Mouse (Mus musculus) liver, embryonic 14.5 days (tissue): ENCODE measurements around the gene Diras2. TPM values are rescaled to one million over a fixed set of nuclear protein-coding genes. Genes with fewer than 3 reads are reported as not detected.

ENCODE experiments used
- ATAC-seq: fragments of 200-750 bp; cut with Nextera tagmentation; 2 replicates; pipeline ENCODE4 v1.8.0; 2017; ENCODE audit warnings: moderate number of reproducible peaks, mild to moderate bottlenecking, moderate library complexity; ENCODE audit not compliant: insufficient read depth
- DNase-seq, 3 experiments: peaks; one replicate each; pipeline ENCODE4 v3.0.0-alpha.2; 2012 to 2013; ENCODE audit warnings: low read depth in 3 of 3, low spot score in 3 of 3
- H3K27ac ChIP-seq: fragments of 300-500 bp; sonication (generic); 2 replicates; pipeline ENCODE4 v1.5.1; 2014; ENCODE audit warnings: moderate library complexity, mild to moderate bottlenecking, control low read depth, inconsistent platforms
- H3K27me3 ChIP-seq: fragments of 300-500 bp; sonication (generic); 2 replicates; pipeline ENCODE4 v1.6.1; 2014; ENCODE audit warnings: mild to moderate bottlenecking, low read length, moderate library complexity; ENCODE audit not compliant: control insufficient read depth, insufficient read depth
- H3K36me3 ChIP-seq: fragments of 300-500 bp; sonication (generic); replicated peaks from 2 replicates; pipeline ENCODE4 v1.6.1; 2014; ENCODE audit warnings: low read depth; ENCODE audit not compliant: control insufficient read depth, insufficient read depth
- H3K4me1 ChIP-seq, 2 experiments: fragments of 200-500 bp in 1 of 2; fragments of 300-500 bp in 1 of 2; sonication (generic) in 1 of 2; replicated peaks; 2 replicates each; pipeline ENCODE4 v1.6.1; 2012 to 2014; ENCODE audit warnings: antibody characterized with exemption in 1 of 2, inconsistent platforms in 1 of 2, low read length in 1 of 2; ENCODE audit not compliant: control insufficient read depth in 2 of 2, insufficient read depth in 2 of 2
- H3K4me2 ChIP-seq: fragments of 300-500 bp; sonication (generic); 2 replicates; pipeline ENCODE4 v1.6.1; 2014; ENCODE audit warnings: low read depth, mild to moderate bottlenecking, control low read depth, moderate library complexity
- H3K4me3 ChIP-seq, 2 experiments: fragments of 200-500 bp in 1 of 2; fragments of 300-500 bp in 1 of 2; sonication (generic) in 1 of 2; 2 replicates each; pipeline ENCODE4 v1.5.1; 2012 to 2014; ENCODE audit warnings: low read depth in 2 of 2, low read length in 2 of 2, mild to moderate bottlenecking in 2 of 2, control low read depth in 1 of 2, inconsistent platforms in 1 of 2, moderate library complexity in 1 of 2; ENCODE audit not compliant: insufficient read depth in 1 of 2
- H3K9ac ChIP-seq: fragments of 300-500 bp; sonication (generic); replicated peaks from 2 replicates; pipeline ENCODE4 v1.6.1; 2014; ENCODE audit warnings: mild to moderate bottlenecking, control low read depth, moderate library complexity
- H3K9me3 ChIP-seq: fragments of 300-500 bp; sonication (generic); 2 replicates; pipeline ENCODE4 v1.6.1; 2016; ENCODE audit warnings: low read length, mixed read lengths; ENCODE audit not compliant: control insufficient read depth
- CTCF ChIP-seq: IDR thresholded peaks from 2 replicates; pipeline ENCODE4 v1.5.1; 2016; ENCODE audit warnings: antibody characterized with exemption, low read depth, control low read depth
- EP300 ChIP-seq: IDR thresholded peaks from 2 replicates; pipeline ENCODE4 v1.6.1; 2016; ENCODE audit warnings: antibody characterized with exemption, low read depth
- WGBS: fragments of 180-500 bp; shearing (Covaris S2); extraction: QIAGEN DNeasy Blood & Tissue Kit; methylation state at CpG from one replicate; pipeline ENCODE4 v1.1.7; 2014; ENCODE audit not compliant: insufficient replicate concordance; 5-methylcytosine and 5-hydroxymethylcytosine counted together
- polyA plus RNA-seq, 2 experiments: library from polyadenylated mRNA; depleted of rRNA in 1 of 2; stranded (reverse) in 1 of 2; unstranded in 1 of 2; fragments of >200 nt; fragmentation: Nextera tagmentation in 1 of 2; extraction: Ambion mirVana in 1 of 2; gene quantifications; 2 replicates each; pipeline versions ENCODE4 v1.2.1 to v1.2.3; 2012 to 2014

Gene Diras2
- polyA plus RNA-seq, 2 experiments, result 0.06 to 0.20 TPM

- Histone ChIP-seq H3K27me3 (no peaks in the 10 kb centered on the region), H3K4me2 (no peak overlapping the region), H3K27ac (no peak overlapping the region), H3K36me3 (no peaks in the 10 kb centered on the region), H3K4me3 (no peak overlapping the region), H3K9ac (no peak overlapping the region), H3K4me1 (no peaks in the 10 kb centered on the region), H3K9me3 (no peaks in the 10 kb centered on the region)
- no peak for TF ChIP-seq EP300
- 68% methylated on average over 4 of the region's 4 CpGs for WGBS
- DNase-seq (no peak), ATAC-seq (no peak)
These were observed 12.7 kb downstream of the Diras2 start for GRCm38 (mm10) chr13:52518377-52518776.

DNA sequence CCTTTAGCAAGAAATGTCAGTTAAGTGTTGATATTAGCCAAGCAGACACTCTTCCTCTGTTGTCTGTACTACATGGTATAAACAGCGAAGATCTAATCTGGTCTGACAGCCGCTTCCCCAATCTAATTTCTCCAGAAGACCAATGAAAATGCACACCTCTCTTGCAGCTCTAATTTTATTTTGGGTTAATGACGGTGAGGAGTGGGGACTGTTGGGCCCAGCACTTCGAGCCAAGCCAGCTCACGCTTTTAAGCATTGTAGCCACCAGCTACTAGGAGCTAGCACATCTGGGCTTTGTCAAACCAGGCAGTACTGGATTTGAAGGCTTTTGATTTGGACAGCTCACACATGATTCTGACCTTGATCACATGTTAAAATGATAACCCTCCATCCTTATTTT is 14.1 kb downstream of the Diras2 start:
- Histone ChIP-seq H3K4me3 (no peak overlapping the region), H3K27me3 (no peaks in the 10 kb centered on the region), H3K27ac (no peak overlapping the region), H3K4me2 (no peak overlapping the region), H3K9ac (no peak overlapping the region), H3K36me3 (no peaks in the 10 kb centered on the region), H3K4me1 (no peaks in the 10 kb centered on the region), H3K9me3 (no peaks in the 10 kb centered on the region)
- WGBS, result 61% methylated on average over 5 of the region's 5 CpGs
- no peak for TF ChIP-seq CTCF
- no peak for TF ChIP-seq EP300
- ATAC-seq (no peak), DNase-seq (no peak)

GRCm38 (mm10) chr13:52516561-52516960 is 14.5 kb downstream of the Diras2 start:
- Histone ChIP-seq H3K27ac (no peak overlapping the region), H3K4me2 (no peak overlapping the region), H3K9me3 (no peaks in the 10 kb centered on the region), H3K4me3 (no peak overlapping the region), H3K4me1 (no peaks in the 10 kb centered on the region), H3K36me3 (no peaks in the 10 kb centered on the region), H3K9ac (no peak overlapping the region), H3K27me3 (no peaks in the 10 kb centered on the region)
- ATAC-seq, result no peak
- no peak for DNase-seq
- TF ChIP-seq EP300, result no peak
- WGBS, result 68% methylated on average over 4 of the region's 4 CpGs

DNA sequence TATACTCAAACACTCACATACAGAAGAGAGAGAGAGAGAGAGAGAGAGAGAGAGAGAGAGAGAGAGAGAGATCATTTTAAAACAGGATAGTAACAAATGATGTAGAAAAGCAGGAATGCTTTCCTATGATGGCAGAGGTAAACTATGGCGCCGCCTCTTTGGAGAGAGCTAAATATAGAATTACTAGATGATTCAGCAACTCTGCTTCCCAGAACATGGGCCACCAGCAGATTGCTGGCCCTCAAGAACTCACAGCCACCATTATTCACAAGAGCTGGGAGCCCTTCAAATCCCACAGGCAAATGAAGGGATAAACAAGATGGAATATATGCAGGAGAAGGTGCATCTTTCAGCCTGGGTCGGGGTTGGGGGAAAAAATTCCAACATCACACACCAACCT is 15.0 kb downstream of the Diras2 start:
- 47% methylated on average over 3 of the region's 3 CpGs for WGBS
- Histone ChIP-seq H3K4me2 (no peak overlapping the region), H3K4me1 (no peaks in the 10 kb centered on the region), H3K27me3 (no peaks in the 10 kb centered on the region), H3K36me3 (no peaks in the 10 kb centered on the region), H3K9me3 (no peaks in the 10 kb centered on the region), H3K9ac (no peak overlapping the region), H3K27ac (no peak overlapping the region), H3K4me3 (no peak overlapping the region)
- ATAC-seq (no peak), DNase-seq (no peak)
- TF ChIP-seq EP300, result no peak
- no peak for TF ChIP-seq CTCF

GRCm38 (mm10) chr13:52513554-52513953 is 17.5 kb downstream of the Diras2 start:
- H3K36me3 ChIP-seq, result no peaks in the 10 kb centered on the region
- H3K4me3 ChIP-seq, result no peak overlapping the region
- WGBS, result 49% methylated on average over 3 of the region's 3 CpGs
- H3K9me3 ChIP-seq, result no peaks in the 10 kb centered on the region
- H3K4me1 ChIP-seq, result no peaks in the 10 kb centered on the region
- H3K4me2 ChIP-seq, result no peak overlapping the region
- H3K9ac ChIP-seq, result no peak overlapping the region
- no peaks in the 10 kb centered on the region for H3K27me3 ChIP-seq
- no peak overlapping the region for H3K27ac ChIP-seq
- TF ChIP-seq EP300 (no peak), CTCF (no peak)
- DNase-seq (no peak), ATAC-seq (no peak)

DNA sequence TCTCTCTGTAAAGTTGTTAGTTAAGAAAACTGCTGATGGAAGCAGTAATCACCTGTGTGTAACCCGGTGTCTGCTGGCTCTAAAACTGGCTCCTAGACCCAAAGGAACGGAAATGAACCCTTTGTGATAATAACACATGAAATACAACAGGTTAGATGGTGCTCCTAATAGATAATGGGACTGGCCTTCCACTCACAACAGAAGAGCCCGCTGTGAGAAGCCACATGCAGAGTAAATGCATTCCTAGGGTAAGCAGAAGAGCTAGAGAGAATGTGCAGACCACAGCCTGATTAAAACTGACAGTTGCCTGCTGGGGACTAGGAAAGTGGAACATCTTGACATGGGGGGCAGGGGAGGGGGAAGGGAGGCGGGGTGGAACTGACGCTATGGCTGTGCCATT is 18.7 kb downstream of the Diras2 start:
- Histone ChIP-seq H3K4me2 (no peak overlapping the region), H3K27me3 (no peaks in the 10 kb centered on the region), H3K4me1 (no peaks in the 10 kb centered on the region), H3K36me3 (no peaks in the 10 kb centered on the region), H3K4me3 (no peak overlapping the region), H3K27ac (no peak overlapping the region), H3K9me3 (no peaks in the 10 kb centered on the region), H3K9ac (no peak overlapping the region)
- TF ChIP-seq CTCF (no peak), EP300 (no peak)
- 16% methylated on average over 5 of the region's 5 CpGs for WGBS
- DNase-seq (no peak), ATAC-seq (no peak)
